Mouse (Mus musculus) CD4-positive, CD25-positive, alpha-beta regulatory T cell, adult 9 weeks (primary cell): Measurements from ENCODE around the gene 4933421I07Rik. TPM values are rescaled to one million over a fixed set of nuclear protein-coding genes. Genes with fewer than 3 reads are reported as not detected.

Experiments
- polyA plus RNA-seq: library from polyadenylated mRNA; unstranded; fragments of 100-300 nt; shearing (Covaris generic); gene quantifications from one replicate; pipeline ENCODE4 v1.2.1, GENCODE M21; 2017

4933421I07Rik gene
- not detected for polyA plus RNA-seq

GRCm38 (mm10) chr7:42447850-42448249 is at the start of gene 4933421I07Rik:
Gene 4933421I07Rik, minus strand, starts transcription at chr7:42448120.

Other genes with a start within 250 kb of the 4933421I07Rik start
- not detected for gene Vmn2r61, start 188.1 kb downstream of the 4933421I07Rik start, polyA plus RNA-seq
- 29.9 TPM for gene Zfp141, start 57.6 kb upstream of the 4933421I07Rik start, polyA plus RNA-seq
- not detected for gene Gm21028, start 130.5 kb upstream of the 4933421I07Rik start, polyA plus RNA-seq
- gene Zfp977, start 144.4 kb upstream of the 4933421I07Rik start, polyA plus RNA-seq: not detected
- 2.4 TPM for gene Zfp976, start 194.5 kb upstream of the 4933421I07Rik start, polyA plus RNA-seq
- gene Zfp975, start 244.6 kb upstream of the 4933421I07Rik start, polyA plus RNA-seq: 3.6 TPM